Mouse (Mus musculus) hindbrain, embryonic 11.5 days (tissue): Measurements from ENCODE around the gene Scel. TPM values are rescaled to one million over a fixed set of nuclear protein-coding genes. Genes with fewer than 3 reads are reported as not detected.

Source experiments
- ATAC-seq: fragments of 200-750 bp; cut with Nextera tagmentation; 2 replicates; pipeline ENCODE4 v1.8.0; 2017; ENCODE audit warnings: mild to moderate bottlenecking, moderate TSS enrichment, moderate library complexity; ENCODE audit not compliant: low FRiP score
- DNase-seq: peaks from one replicate; pipeline ENCODE4 v3.0.0-alpha.2; 2015; ENCODE audit warnings: low spot score
- H3K27ac ChIP-seq: fragments of 300-500 bp; sonication (generic); 2 replicates; pipeline ENCODE4 v1.5.1; 2014; ENCODE audit warnings: mild to moderate bottlenecking, low read depth, low read length
- H3K27me3 ChIP-seq: fragments of 300-500 bp; sonication (generic); 2 replicates; pipeline ENCODE4 v1.6.1; 2014; ENCODE audit warnings: mild to moderate bottlenecking, low read length, moderate library complexity, mixed read lengths; ENCODE audit not compliant: control insufficient read depth, insufficient read depth
- H3K36me3 ChIP-seq: fragments of 300-500 bp; sonication (generic); 2 replicates; pipeline ENCODE4 v1.6.1; 2014; ENCODE audit warnings: mild to moderate bottlenecking, low read length, moderate library complexity, mixed read lengths; ENCODE audit not compliant: control insufficient read depth, insufficient read depth
- H3K4me1 ChIP-seq: fragments of 300-500 bp; sonication (generic); replicated peaks from 2 replicates; pipeline ENCODE4 v1.6.1; 2014; ENCODE audit warnings: low read length, mixed read lengths; ENCODE audit not compliant: control insufficient read depth, insufficient read depth
- H3K4me2 ChIP-seq: fragments of 300-500 bp; sonication (generic); replicated peaks from 2 replicates; pipeline ENCODE4 v1.6.1; 2014; ENCODE audit warnings: mild to moderate bottlenecking, low read depth, low read length
- H3K4me3 ChIP-seq: fragments of 300-500 bp; sonication (generic); 2 replicates; pipeline ENCODE4 v1.5.1; 2014; ENCODE audit warnings: low read depth, low read length
- H3K9ac ChIP-seq: fragments of 300-500 bp; sonication (generic); 2 replicates; pipeline ENCODE4 v1.6.1; 2014; ENCODE audit warnings: low read depth, low read length
- H3K9me3 ChIP-seq: fragments of 300-500 bp; sonication (generic); 2 replicates; pipeline ENCODE4 v1.6.1; 2016; ENCODE audit warnings: low read length; ENCODE audit not compliant: control insufficient read depth
- WGBS: fragments of 180-500 bp; shearing (Covaris S2); extraction: QIAGEN DNeasy Blood & Tissue Kit; methylation state at CpG from one replicate; pipeline ENCODE4 v1.1.7; 2014; 5-methylcytosine and 5-hydroxymethylcytosine counted together
- polyA plus RNA-seq: library from polyadenylated mRNA; unstranded; fragments of >200 nt; fragmentation: Nextera tagmentation; extraction: Ambion mirVana; gene quantifications from 2 replicates; pipeline ENCODE4 v1.2.1, GENCODE M21; 2014

The Scel gene
- polyA plus RNA-seq, 1 experiment from 2014 or later = 0.11 TPM

DNA sequence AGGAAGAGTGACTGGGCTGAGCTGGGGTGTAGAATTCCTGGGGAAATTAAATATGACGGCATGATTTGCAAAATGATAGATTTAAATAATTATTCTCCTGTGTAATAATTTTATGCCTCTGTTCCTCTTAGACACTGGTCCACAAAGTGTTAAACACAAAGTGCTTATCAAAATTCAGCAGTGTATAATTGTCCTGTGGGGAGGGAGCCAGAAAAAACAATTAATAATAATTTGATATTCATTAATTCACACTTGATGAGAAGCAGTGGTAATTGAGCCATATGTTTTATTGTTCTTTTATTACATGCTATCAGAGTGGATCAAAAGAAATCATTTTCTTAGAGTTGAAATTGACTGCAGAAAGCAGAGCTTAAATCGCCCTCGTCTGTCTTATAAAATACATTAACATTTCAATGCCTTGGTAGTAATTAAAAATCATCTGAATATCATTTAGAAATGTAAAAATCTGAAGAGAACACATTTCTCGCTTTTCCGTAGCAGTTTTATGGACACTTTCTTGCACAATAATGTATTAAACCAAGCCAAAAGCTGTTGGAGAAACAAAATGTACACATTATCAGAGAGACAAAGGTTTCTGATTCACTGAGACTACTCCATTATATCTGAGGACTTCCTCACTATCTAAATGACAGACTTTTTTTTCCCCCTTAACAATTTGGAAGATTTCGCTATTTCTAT is 100.6 kb downstream of the Scel start:
- no peaks in the 10 kb centered on the region for H3K27me3 ChIP-seq
- no peak overlapping the region for H3K9ac ChIP-seq
- DNase-seq (no peak), ATAC-seq (no peak)
- 88% methylated on average over 6 of the region's 6 CpGs for WGBS
- H3K36me3 ChIP-seq = no peaks in the 10 kb centered on the region
- no peak overlapping the region for H3K27ac ChIP-seq
- no peaks in the 10 kb centered on the region for H3K4me1 ChIP-seq
- no peak overlapping the region for H3K4me2 ChIP-seq
- no peak overlapping the region for H3K4me3 ChIP-seq
- no peaks in the 10 kb centered on the region for H3K9me3 ChIP-seq

DNA sequence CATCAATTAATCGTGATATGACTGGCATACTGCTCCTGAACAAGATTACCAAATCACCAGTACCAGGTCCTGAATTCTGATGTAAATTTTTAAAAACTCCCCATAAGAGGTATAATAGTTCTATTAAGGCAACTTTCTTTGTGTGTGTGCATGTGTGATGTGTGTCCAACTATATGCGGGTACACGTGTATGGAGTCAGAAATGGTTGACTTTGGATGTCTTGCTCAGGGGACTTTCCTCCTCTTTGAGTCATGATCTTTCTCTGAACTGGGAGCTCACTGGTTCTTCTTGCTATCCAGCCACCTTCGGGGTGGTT is 101.1 kb downstream of the Scel start:
- no peak overlapping the region for H3K9ac ChIP-seq
- H3K27me3 ChIP-seq = no peaks in the 10 kb centered on the region
- H3K27ac ChIP-seq = no peak overlapping the region
- H3K4me1 ChIP-seq = no peaks in the 10 kb centered on the region
- H3K36me3 ChIP-seq = no peaks in the 10 kb centered on the region
- no peak overlapping the region for H3K4me2 ChIP-seq
- DNase-seq (no peak), ATAC-seq (no peak)
- H3K9me3 ChIP-seq = no peaks in the 10 kb centered on the region
- H3K4me3 ChIP-seq = no peak overlapping the region
- 90% methylated on average over 4 of the region's 4 CpGs for WGBS

DNA sequence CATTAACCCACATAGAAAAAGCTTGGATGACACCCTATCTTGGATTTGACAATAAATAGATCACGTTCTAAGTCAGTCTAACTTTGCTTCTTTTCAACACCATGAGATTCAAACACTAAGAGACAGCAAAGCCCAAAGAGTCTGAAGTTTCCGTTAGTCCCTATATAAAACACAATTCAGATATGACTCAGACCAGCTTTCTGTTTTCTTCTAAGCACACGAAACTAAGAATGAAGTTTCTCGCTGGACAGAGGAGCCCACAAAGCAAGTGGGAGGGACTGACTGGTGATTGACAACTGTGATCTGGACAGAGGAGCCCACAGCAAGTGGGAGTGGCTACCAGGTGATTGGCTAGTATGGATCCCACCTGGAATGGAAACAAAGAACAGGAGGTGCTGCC is 106.6 kb downstream of the Scel start:
- Histone ChIP-seq H3K4me2 (no peak overlapping the region), H3K9ac (no peak overlapping the region), H3K4me3 (no peak overlapping the region), H3K27ac (no peak overlapping the region), H3K27me3 (no peaks in the 10 kb centered on the region), H3K9me3 (no peaks in the 10 kb centered on the region), H3K4me1 (no peaks in the 10 kb centered on the region), H3K36me3 (no peaks in the 10 kb centered on the region)
- ATAC-seq (no peak), DNase-seq (no peak)
- WGBS = 97% methylated on average over 4 of the region's 4 CpGs

DNA sequence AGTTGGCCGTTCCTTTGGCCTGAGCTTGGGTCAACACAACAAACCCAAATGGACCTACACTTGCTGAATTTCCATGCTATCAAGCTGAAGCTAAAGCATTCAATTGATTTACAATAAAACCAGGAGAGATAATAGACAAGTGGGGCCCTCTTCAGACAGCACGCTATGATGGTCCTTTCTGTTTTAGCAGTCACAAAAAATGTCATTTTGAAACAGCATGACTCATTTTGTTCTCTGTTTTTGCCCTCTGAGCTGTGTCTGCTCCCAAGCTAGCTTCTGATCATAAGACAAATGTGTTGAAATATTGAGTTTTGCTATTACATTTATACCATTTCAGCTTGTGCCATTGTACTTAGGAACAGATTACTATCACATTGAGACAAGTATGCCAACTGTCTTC is 108.1 kb downstream of the Scel start:
- Histone ChIP-seq H3K9me3 (no peaks in the 10 kb centered on the region), H3K4me3 (no peak overlapping the region), H3K4me1 (no peaks in the 10 kb centered on the region), H3K4me2 (no peak overlapping the region), H3K27ac (no peak overlapping the region), H3K27me3 (no peaks in the 10 kb centered on the region), H3K9ac (no peak overlapping the region), H3K36me3 (no peaks in the 10 kb centered on the region)
- WGBS = 81% methylated on average over 2 of the region's 2 CpGs
- no peak for ATAC-seq
- DNase-seq = no peak

DNA sequence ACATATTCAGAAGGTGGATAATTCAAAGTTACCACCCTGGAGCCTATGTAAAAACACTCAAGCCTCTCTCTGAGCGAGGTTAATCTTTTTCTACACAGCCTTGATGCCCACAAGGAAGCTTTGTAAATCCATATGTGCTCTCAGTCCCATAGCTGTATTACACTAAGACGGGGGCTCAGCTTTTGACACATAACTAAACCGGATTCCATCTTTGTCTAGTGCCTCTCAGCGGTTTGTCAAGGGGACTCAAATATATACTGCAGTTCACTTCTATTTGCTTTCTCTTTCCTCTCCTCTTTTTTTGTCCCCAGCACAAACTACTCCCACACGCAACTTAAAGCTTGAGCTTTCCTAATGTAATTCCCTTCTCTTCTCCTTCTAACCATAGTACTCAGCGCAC is 113.0 kb downstream of the Scel start:
- Histone ChIP-seq H3K9ac (no peak overlapping the region), H3K27ac (no peak overlapping the region), H3K4me2 (no peak overlapping the region), H3K4me1 (no peaks in the 10 kb centered on the region), H3K36me3 (no peaks in the 10 kb centered on the region), H3K4me3 (no peak overlapping the region), H3K27me3 (no peaks in the 10 kb centered on the region), H3K9me3 (no peaks in the 10 kb centered on the region)
- ATAC-seq (no peak), DNase-seq (no peak)
- WGBS = 95% methylated on average over 6 of the region's 6 CpGs

DNA sequence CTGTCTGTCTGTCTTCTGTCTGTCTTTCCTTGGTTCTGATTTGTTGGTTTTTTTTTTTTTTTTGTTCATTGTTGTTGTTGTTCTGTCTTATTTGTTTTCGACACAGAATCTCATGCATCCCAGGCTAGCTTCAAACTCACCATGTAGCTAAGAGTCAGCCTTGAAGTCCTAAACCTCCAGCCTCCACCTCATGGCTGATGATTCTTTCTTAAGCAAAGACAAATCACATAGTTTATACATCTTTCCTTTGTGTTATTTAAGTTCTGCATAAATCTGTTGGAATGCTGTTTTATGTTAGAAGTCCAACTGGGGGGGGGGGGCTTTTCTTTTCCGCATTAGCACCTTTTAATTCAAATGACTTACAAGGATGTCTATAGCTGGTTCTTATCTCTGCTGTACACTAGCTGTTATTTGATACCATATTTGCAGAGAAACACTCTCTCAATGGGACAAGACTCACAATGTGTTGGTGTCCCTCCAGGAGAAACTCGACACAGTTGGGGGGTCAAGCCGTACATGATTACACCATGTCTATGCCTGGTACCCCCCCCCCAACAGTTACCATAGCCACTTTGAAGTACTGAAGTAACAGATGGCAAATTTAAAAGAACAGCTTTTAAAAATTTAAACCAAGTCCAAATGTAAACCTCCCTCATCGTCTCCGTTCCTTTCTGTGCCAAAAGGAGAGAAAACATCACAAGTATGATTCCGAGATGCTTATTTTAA is 116.7 kb downstream of the Scel start:
- H3K4me2 ChIP-seq = no peak overlapping the region
- H3K4me3 ChIP-seq = no peak overlapping the region
- DNase-seq = no peak
- no peaks in the 10 kb centered on the region for H3K36me3 ChIP-seq
- ATAC-seq = no peak
- H3K27ac ChIP-seq = no peak overlapping the region
- H3K9me3 ChIP-seq = no peaks in the 10 kb centered on the region
- H3K9ac ChIP-seq = no peak overlapping the region
- H3K27me3 ChIP-seq = no peaks in the 10 kb centered on the region
- WGBS = 88% methylated on average over 7 of the region's 7 CpGs
- H3K4me1 ChIP-seq = no peaks in the 10 kb centered on the region

DNA sequence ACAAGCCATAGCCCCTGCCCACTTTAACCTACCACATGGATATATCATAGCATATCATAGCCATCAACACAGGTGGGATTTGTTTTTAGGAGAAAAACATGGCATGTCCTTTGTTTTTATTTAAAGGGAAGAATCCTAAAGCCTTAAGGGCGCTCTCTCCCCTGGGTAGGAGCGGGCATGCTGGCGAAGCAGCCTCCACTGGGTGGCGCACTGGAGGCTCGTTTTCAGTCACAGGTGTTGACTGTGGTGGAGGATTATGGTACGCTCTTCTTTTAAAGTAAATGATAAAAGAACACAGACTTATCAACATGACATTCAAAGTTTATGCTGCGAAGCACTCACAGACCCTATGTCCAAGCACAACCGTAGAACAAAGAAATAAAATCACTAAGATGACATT is 117.4 kb downstream of the Scel start:
- no peak overlapping the region for H3K4me2 ChIP-seq
- H3K9me3 ChIP-seq = no peaks in the 10 kb centered on the region
- H3K4me3 ChIP-seq = no peak overlapping the region
- no peak overlapping the region for H3K9ac ChIP-seq
- DNase-seq = no peak
- ATAC-seq = no peak
- no peak overlapping the region for H3K27ac ChIP-seq
- no peaks in the 10 kb centered on the region for H3K27me3 ChIP-seq
- 87% methylated on average over 8 of the region's 8 CpGs for WGBS
- H3K4me1 ChIP-seq = no peaks in the 10 kb centered on the region
- no peaks in the 10 kb centered on the region for H3K36me3 ChIP-seq

DNA sequence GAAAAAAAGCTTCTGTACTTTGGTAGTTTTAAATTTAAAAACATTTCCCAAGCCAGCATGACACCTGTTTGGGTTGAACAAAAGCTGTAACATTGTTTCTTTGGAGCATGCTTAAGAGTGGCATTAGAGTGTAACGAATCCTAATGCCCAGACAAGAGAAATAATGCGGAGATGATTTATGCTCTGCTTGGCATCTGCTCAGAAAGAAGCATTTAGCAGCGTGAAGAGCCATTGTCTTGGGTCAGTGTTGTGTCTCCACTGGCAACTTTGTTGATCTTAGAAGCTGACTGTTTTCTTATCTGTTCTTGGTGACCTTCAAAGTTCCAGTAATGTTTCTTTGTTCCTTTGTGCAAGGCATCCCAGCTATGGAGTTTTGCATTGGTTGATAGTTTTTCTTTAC is 130.8 kb downstream of the Scel start:
- no peak for DNase-seq
- Histone ChIP-seq H3K4me2 (no peak overlapping the region), H3K9me3 (no peaks in the 10 kb centered on the region), H3K27ac (peak overlapping the region; percentile 21; the same call in 1 of the 2 replicates), H3K4me3 (no peak overlapping the region), H3K9ac (no peak overlapping the region), H3K27me3 (no peaks in the 10 kb centered on the region), H3K4me1 (no peaks in the 10 kb centered on the region), H3K36me3 (no peaks in the 10 kb centered on the region)
- 35% methylated on average over 3 of the region's 3 CpGs for WGBS
- peak; percentile 65 for ATAC-seq

DNA sequence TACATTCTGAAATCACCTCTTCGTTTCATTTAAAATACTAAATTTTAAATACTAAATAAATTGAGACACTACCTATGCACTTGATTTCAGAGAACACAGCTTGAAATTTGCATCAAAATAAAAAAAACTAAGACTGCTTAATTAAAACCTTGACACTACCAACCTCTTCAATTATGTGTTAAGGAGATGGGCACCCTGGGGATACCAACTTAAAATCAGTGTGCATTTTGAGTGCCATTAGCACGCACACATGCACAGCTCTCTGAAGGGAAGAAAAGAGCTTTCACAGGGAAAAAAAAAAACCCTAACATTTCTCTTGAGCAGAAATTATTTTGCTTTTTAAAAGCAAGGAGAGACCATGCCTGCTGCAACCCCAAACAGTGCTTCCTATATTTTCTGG is 134.8 kb downstream of the Scel start:
- WGBS = 51% methylated on average over 2 of the region's 2 CpGs
- no peak for ATAC-seq
- Histone ChIP-seq H3K36me3 (no peaks in the 10 kb centered on the region), H3K4me2 (no peak overlapping the region), H3K4me3 (no peak overlapping the region), H3K9me3 (no peaks in the 10 kb centered on the region), H3K9ac (no peak overlapping the region), H3K27ac (no peak overlapping the region), H3K4me1 (peaks cover 3% of the 10 kb centered on the region; the same call in 1 of the 2 replicates), H3K27me3 (no peaks in the 10 kb centered on the region)
- no peak for DNase-seq
